In the genomic region with DNA sequence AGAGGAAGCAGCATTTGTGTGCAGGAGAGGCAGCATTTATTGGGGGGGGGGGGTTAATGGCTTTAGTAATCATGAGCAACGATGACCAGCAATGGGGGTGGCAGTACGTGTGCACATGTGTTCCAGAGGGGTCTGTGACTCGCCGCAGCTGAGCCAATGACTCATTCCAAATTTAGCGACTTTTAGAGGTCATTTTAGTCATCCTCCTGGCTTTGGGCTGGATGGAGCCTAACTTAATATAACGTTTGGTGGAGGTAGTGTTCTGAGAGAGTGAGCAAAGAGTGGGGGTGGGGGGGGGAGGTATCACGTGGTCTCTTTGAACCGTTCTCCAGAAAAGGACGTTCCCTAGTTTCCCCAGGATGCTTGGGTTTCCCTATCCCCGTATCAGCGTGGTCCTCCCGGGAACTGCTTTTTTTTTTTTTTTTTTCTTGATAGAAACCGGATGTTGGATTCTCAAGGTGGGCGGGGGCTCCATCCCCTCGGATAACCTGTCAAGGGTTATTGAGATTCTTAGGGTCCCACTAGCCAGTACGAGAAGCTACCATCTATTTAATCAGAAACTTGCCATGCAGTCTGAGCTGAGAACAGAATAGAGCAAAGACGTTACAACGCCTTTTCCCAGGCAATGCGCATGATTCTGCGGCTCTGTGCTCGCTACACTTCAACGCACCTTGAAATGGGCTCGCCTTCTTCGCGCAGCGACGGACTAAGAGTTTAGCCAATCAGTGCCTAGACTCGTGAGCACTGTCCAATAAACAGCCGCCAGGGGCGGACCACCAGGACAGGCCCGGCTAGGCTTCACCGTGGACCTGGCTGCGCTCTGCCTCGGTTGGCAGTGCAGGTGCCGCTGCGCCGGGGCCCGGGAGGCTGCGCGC, we compare ENCODE assay signal across 8 mouse cellular contexts. TPM values are rescaled to one million over a fixed set of nuclear protein-coding genes. Genes with fewer than 3 reads are reported as not detected.
A peak's percentile ranks its signal among the peaks of the same experiment; 100 is the strongest.
DNase-seq lines count a peak whose midpoint lies in the region; ATAC-seq lines count a peak whose summit lies in the region.

A gene (plus strand): TSS at position 794 of the 875 bp plus-strand sequence.

- no peak for ATAC-seq in monocyte, adult 5-6 weeks (replicated peaks; ENCODE audit: insufficient number of reproducible peaks, low FRiP score, low TSS enrichment, poor library complexity, severe bottlenecking)

- peak; percentile 93 for DNase-seq in adrenal gland, postnatal 10 days
- peak; percentile 97 for DNase-seq in embryo, embryonic 11 days
- DNase-seq in gastrocnemius, postnatal 25 days = peak; percentile 88
- DNase-seq in hindlimb bud, embryonic 11.5 days (ENCODE audit: extremely low spot score, low read depth, low spot score) = peak; percentile 95
- peak; percentile 94 for DNase-seq in left cerebral cortex, adult 11 months (ENCODE audit: low spot score)
- DNase-seq in lung, postnatal 25 days (ENCODE audit: low spot score) = peak; percentile 91
- DNase-seq in right cerebral cortex, adult 2 months (ENCODE audit: low spot score in 2 of 2) = peak; percentile 98 to 99

RNA-seq across cellular contexts. Expression of the gene that starts here (rescaled TPM):
- 1 to 10 TPM; 3.6 to 6.8 TPM for total RNA-seq in adrenal gland, postnatal 10 days (2021)
- 1 to 10 TPM; 2.0 to 5.8 TPM for total RNA-seq in gastrocnemius, postnatal 25 days (2021)
- total RNA-seq in monocyte, adult 5-6 weeks (2017) = 0.10 TPM in 1 of 3 replicates, not detected in the others
